Mouse (Mus musculus) kidney, adult 2 months (tissue): ENCODE results near the gene Rbfox1. TPM values are rescaled to one million over a fixed set of nuclear protein-coding genes. Genes with fewer than 3 reads are reported as not detected.

ENCODE experiments used
- DNase-seq: peaks from one replicate; pipeline ENCODE4 v3.0.0; 2021
- H3K27ac ChIP-seq: fragments of 200-500 bp; 2 replicates; pipeline ENCODE4 v1.5.1; 2012; ENCODE audit warnings: low read depth, low read length, control low read depth, inconsistent platforms; ENCODE audit not compliant: insufficient read depth
- H3K27me3 ChIP-seq: fragments of 200-500 bp; replicated peaks from 2 replicates; pipeline ENCODE4 v1.6.1; 2012; ENCODE audit warnings: mild to moderate bottlenecking, moderate library complexity, low read length, inconsistent platforms; ENCODE audit not compliant: control insufficient read depth, insufficient read depth
- H3K36me3 ChIP-seq: fragments of 200-500 bp; 2 replicates; pipeline ENCODE4 v1.6.1; 2012; ENCODE audit warnings: mild to moderate bottlenecking, moderate library complexity, low read length, inconsistent platforms; ENCODE audit not compliant: control insufficient read depth, insufficient read depth
- H3K4me1 ChIP-seq: fragments of 200-500 bp; 2 replicates; pipeline ENCODE4 v1.6.1; 2011; ENCODE audit warnings: low read length; ENCODE audit not compliant: control insufficient read depth, insufficient read depth
- H3K4me3 ChIP-seq: fragments of 200-500 bp; 2 replicates; pipeline ENCODE4 v1.5.1; 2011; ENCODE audit warnings: mild to moderate bottlenecking, low read depth, low read length, control low read depth; ENCODE audit not compliant: insufficient read depth
- CTCF ChIP-seq: fragments of 200-500 bp; conservative IDR thresholded peaks from 2 replicates; pipeline ENCODE4 v1.5.1; 2011; ENCODE audit warnings: low read depth, mild to moderate bottlenecking, control low read depth, low read length, moderate library complexity, mixed read lengths; ENCODE audit not compliant: insufficient read depth, insufficient read length
- POLR2A ChIP-seq: fragments of 200-500 bp; IDR thresholded peaks from one replicate; pipeline ENCODE4 v1.6.1; 2011; ENCODE audit warnings: low read depth, low read length, control low read depth
- WGBS: fragments of 180-500 bp; shearing (Covaris S2); methylation state at CpG from one replicate; pipeline ENCODE4 v1.1.7; 2018; 5-methylcytosine and 5-hydroxymethylcytosine counted together
- polyA plus RNA-seq: library from polyadenylated mRNA; depleted of rRNA; stranded (reverse); fragments of >200 nt; gene quantifications from 2 replicates; pipeline ENCODE4 v1.2.3, GENCODE M21; 2012

Gene Rbfox1
- polyA plus RNA-seq, 1 experiment: 4.2 TPM

DNA sequence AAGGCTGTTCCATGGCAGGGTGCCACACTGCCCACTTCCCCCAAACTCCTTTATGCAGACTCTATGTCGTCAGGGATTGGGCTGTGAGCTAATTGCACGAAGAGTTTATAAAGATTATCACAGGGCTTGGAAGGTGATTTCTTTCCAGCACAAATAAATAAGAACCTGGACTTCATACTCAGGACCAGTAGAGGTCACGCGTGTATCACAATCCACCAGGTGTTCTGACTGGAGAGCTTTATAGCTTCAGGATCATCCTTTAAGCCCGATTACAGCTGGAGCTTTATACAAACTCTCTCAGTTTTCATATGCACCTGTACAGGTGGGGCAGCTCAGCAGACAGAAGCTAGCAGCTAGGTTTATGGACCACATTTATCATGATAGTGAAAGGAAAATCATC is 623.8 kb downstream of the Rbfox1 start:
- Histone ChIP-seq H3K27me3 (no peaks in the 10 kb centered on the region), H3K36me3 (no peaks in the 10 kb centered on the region), H3K27ac (no peak overlapping the region), H3K4me1 (no peaks in the 10 kb centered on the region), H3K4me3 (no peak overlapping the region)
- TF ChIP-seq CTCF: no peak
- TF ChIP-seq POLR2A: no peak
- no peak for DNase-seq
- 66% methylated on average over 5 of the region's 5 CpGs for WGBS

DNA sequence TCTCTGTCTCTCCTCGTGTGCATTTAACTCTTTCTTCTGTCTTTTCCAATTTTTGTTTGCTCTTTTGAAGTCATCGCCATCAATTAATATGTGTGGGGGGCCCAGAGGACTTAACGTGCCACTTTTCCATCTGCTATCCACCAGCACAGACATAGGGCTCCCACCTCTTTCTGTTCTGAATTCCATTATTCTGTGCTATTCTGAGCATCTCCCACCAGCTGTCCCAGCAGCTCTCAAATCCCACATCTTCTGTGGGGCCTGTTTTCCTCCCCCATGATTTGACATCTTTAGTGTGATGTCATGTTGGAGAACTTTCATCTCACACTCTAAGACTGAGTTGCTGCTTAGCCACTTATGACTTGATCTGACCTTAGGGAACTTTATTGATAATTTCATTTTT is 634.3 kb downstream of the Rbfox1 start:
- Histone ChIP-seq H3K27me3 (no peaks in the 10 kb centered on the region), H3K4me1 (no peaks in the 10 kb centered on the region), H3K4me3 (no peak overlapping the region), H3K36me3 (no peaks in the 10 kb centered on the region), H3K27ac (no peak overlapping the region)
- no peak for DNase-seq
- TF ChIP-seq CTCF (no peak), POLR2A (no peak)
- WGBS: 84% methylated on average over 3 of the region's 3 CpGs

DNA sequence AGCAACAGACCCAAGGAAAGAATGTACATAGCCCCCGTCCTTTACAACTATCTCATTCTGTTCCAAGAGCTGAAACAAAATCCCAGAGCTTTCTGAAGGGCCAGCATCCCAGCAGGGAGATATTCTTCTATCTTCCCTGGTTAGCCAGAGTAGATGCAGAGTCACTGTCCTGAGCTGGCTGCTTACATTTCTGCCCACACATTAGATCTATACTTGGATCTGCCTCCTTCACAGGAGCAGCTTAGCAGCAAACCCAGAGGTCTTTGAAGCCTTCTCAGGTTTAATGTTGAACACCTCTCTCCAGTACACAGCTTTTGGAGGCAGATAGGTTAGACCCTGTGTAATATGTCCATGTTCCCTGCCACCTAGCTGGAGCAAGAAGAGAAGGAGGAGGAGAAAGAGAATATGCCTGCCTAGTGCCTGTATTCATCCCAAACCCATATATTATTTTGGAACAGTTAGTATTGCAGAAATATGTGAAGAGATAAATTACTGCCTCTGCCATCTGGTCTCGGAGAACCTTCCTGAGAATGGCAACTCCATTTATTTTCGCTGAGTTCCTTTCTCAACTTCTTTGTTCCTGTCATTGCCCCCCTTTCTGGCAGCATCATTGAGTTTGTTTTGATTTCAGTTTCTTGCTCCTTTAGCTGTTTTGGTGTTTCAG is 640.5 kb downstream of the Rbfox1 start:
- 44% methylated on average over 3 of the region's 3 CpGs for WGBS
- no peak overlapping the region for H3K4me3 ChIP-seq

DNA sequence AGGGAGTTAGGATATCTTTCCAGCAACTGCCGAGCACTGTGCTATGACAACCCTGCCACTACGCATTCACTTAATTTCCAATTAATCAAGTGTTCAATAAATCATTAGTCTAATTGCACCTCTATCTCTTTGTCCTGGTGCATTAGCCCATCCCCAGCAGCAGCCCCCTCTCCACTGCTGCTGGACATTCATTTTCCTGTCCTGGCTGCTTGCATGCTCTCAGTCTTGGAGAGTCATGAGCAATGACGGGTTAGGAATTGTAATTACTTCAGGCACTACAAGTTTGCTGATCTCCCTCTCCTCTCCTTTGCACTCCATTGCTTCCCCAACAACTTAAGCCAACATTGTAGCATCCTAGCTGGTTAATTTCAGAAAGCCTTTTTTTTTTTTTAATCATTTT is 646.3 kb downstream of the Rbfox1 start:
- no peak for DNase-seq
- Histone ChIP-seq H3K4me1 (no peaks in the 10 kb centered on the region), H3K27ac (no peak overlapping the region), H3K27me3 (no peaks in the 10 kb centered on the region; the same call in 1 of the 2 replicates), H3K36me3 (no peaks in the 10 kb centered on the region), H3K4me3 (no peak overlapping the region)
- TF ChIP-seq CTCF: no peak
- TF ChIP-seq POLR2A: no peak
- 46% methylated on average over 3 of the region's 3 CpGs for WGBS

More for the DNA sequence above, 640.5 kb downstream of the Rbfox1 start:
- Histone ChIP-seq H3K27me3 (no peaks in the 10 kb centered on the region), H3K36me3 (no peaks in the 10 kb centered on the region), H3K27ac (no peak overlapping the region), H3K4me1 (no peaks in the 10 kb centered on the region)
- no peak for DNase-seq
- no peak for TF ChIP-seq POLR2A
- no peak for TF ChIP-seq CTCF

DNA sequence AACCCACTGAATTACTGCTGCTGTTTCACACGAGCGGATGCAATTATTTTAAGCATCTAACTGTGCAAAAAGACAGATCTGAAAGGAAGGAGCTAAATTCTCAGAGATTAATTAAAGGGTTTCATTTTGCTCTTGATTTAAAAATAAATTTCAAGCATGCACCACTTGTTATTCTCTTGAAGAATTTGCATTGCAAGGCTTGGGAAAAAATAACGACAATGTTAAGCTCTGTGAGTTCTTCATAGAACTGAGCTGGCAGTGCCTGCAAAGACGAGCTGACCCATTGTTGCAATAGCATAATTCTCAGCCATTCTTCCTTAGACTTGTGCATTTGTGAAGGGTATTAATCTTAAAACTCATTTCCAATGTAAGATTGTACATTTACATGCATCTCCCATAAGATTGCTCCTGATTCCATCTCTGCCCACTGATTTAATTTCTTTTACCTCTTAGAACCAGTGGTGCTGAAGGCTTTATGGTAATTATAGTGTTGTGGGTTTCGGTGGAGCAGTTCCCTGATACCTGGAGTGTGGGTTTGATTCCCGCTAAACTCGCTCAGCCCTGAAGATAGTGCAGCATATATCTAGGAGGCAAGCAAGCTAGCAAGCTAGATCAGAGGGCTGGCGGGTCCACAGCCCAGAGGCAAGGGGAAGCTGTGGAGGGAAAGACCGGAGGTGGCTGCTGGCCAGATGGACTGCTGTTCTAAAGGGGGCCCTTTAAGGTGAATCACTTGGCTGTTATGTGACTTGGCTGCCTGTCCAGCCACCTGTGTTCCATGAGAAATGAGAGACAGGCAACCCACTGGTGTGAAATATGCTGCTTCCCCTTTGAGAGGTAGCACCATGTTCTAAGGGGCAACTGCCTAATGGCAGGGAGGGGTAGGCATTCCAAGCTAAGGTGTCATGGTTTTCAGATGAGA is 647.2 kb downstream of the Rbfox1 start:
- DNase-seq: no peak
- H3K4me1 ChIP-seq: no peaks in the 10 kb centered on the region
- H3K27ac ChIP-seq: no peak overlapping the region
- no peaks in the 10 kb centered on the region for H3K36me3 ChIP-seq
- no peaks in the 10 kb centered on the region; the same call in 1 of the 2 replicates for H3K27me3 ChIP-seq
- no peak overlapping the region for H3K4me3 ChIP-seq
- WGBS: 60% methylated on average over 9 of the region's 9 CpGs
- TF ChIP-seq POLR2A (no peak), CTCF (no peak)

DNA sequence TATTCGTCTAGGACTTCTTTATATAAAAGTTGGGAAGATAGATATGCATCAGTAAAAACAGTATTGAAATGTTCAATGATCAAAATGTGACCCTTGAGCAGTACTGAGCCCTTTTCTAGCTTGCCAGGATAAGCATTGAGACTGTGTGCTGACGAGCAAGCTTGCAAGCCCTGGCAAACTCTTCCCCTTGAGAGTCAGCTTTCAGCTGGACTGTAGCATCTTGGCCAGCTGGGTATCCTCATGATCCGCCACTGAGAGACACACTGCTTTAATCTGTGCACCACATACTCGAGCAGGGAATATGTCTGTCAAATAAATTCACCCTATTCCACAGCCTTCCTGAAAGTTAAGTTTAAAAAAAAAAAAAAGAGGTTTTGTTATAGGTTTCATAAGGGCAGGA is 670.6 kb downstream of the Rbfox1 start:
- Histone ChIP-seq H3K27me3 (no peaks in the 10 kb centered on the region; the same call in 1 of the 2 replicates), H3K4me3 (no peak overlapping the region), H3K27ac (no peak overlapping the region), H3K36me3 (no peaks in the 10 kb centered on the region), H3K4me1 (no peaks in the 10 kb centered on the region)
- WGBS: 45% methylated on average over 4 of the region's 4 CpGs
- no peak for DNase-seq
- TF ChIP-seq POLR2A (no peak), CTCF (no peak)

DNA sequence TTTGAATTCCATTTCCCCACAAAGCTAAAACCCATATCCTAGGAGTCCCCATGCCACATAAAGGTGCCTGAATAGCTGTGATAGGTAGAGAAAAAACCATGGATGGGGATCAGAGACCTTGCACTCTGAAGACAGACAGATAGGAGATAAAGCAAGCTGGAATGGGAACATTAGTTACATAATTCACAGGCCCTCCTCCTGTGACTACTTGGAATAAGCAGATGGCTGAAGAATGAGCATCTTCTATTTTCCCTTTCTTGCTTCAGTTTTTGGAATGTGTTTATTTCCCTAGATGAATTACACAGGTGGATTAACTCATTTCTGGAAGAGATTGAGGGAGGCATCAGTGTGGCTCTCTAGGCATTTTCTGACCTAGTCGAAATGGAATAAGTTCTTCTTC is 672.6 kb downstream of the Rbfox1 start:
- Histone ChIP-seq H3K4me1 (no peaks in the 10 kb centered on the region), H3K36me3 (no peaks in the 10 kb centered on the region), H3K4me3 (no peak overlapping the region), H3K27ac (no peak overlapping the region), H3K27me3 (no peaks in the 10 kb centered on the region; the same call in 1 of the 2 replicates)
- 78% methylated on average over 1 of the region's 1 CpGs for WGBS
- TF ChIP-seq CTCF (no peak), POLR2A (no peak)
- no peak for DNase-seq
